Mouse (Mus musculus) embryonic fibroblast, embryonic 13.5 days (primary cell): ENCODE measurements around the gene Diaph2.

Experiments used
- CTCF ChIP-seq: IDR thresholded peaks from 2 replicates; pipeline ENCODE4 v1.5.1; 2011; ENCODE audit warnings: mild to moderate bottlenecking, control low read depth, low read length, moderate library complexity, borderline replicate concordance; ENCODE audit not compliant: insufficient read depth
- POLR2A ChIP-seq: IDR thresholded peaks from 2 replicates; pipeline ENCODE4 v1.6.1; 2011; ENCODE audit warnings: low read depth, mild to moderate bottlenecking, control low read depth, low read length, moderate library complexity

DNA sequence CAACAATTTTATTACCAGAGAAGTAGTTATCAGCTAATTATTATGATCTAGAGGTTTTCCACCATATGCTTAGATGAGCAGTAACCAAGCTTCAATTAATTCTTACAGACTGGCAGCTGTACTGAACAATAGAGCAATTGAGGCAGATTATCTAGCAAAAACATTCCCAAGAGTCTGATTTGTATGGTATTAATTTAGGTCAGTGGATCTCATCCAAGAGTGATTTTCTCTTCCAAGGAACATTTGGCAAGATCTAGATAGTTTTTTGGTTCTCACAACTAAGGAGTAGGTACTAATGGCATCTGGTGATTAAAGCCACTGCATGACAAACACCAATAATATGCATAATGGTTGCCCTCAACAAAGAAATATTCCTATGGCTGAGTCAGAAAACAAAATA lies 516.2 kb downstream of the Diaph2 start:
- TF ChIP-seq CTCF (no peak), POLR2A (no peak)
